Mouse (Mus musculus) embryonic facial prominence, embryonic 13.5 days (tissue): Measurements from ENCODE around the gene Dicer1. TPM values are rescaled to one million over a fixed set of nuclear protein-coding genes. Genes with fewer than 3 reads are reported as not detected.

Source experiments
- ATAC-seq: fragments of 200-750 bp; cut with Nextera tagmentation; 2 replicates; pipeline ENCODE4 v1.8.0; 2017; ENCODE audit warnings: low read depth; ENCODE audit not compliant: insufficient number of reproducible peaks, insufficient read depth, low FRiP score, low TSS enrichment
- H3K27ac ChIP-seq: fragments of 300-500 bp; sonication (generic); 2 replicates; pipeline ENCODE4 v1.5.1; 2015; ENCODE audit warnings: moderate library complexity, mild to moderate bottlenecking, inconsistent platforms
- H3K27me3 ChIP-seq: fragments of 300-500 bp; sonication (generic); 2 replicates; pipeline ENCODE4 v1.6.1; 2015; ENCODE audit warnings: mild to moderate bottlenecking, inconsistent platforms
- H3K36me3 ChIP-seq: fragments of 300-500 bp; sonication (generic); 2 replicates; pipeline ENCODE4 v1.6.1; 2015; ENCODE audit warnings: mild to moderate bottlenecking, inconsistent platforms
- H3K4me1 ChIP-seq: fragments of 300-500 bp; sonication (generic); 2 replicates; pipeline ENCODE4 v1.6.1; 2015; ENCODE audit warnings: inconsistent platforms
- H3K4me2 ChIP-seq: fragments of 300-500 bp; sonication (generic); 2 replicates; pipeline ENCODE4 v1.6.1; 2015; ENCODE audit warnings: moderate library complexity, mild to moderate bottlenecking, inconsistent platforms
- H3K4me3 ChIP-seq: fragments of 300-500 bp; sonication (generic); 2 replicates; pipeline ENCODE4 v1.5.1; 2015; ENCODE audit warnings: mild to moderate bottlenecking, inconsistent platforms
- H3K9ac ChIP-seq: fragments of 300-500 bp; sonication (generic); 2 replicates; pipeline ENCODE4 v1.6.1; 2015; ENCODE audit warnings: mild to moderate bottlenecking, inconsistent platforms
- H3K9me3 ChIP-seq: fragments of 300-500 bp; sonication (generic); 2 replicates; pipeline ENCODE4 v1.6.1; 2016; ENCODE audit warnings: inconsistent platforms
- WGBS: fragments of 180-500 bp; shearing (Covaris S2); methylation state at CpG from one replicate; pipeline ENCODE4 v1.1.7; 2015; ENCODE audit warnings: mixed read lengths; 5-methylcytosine and 5-hydroxymethylcytosine counted together
- polyA plus RNA-seq: library from polyadenylated mRNA; unstranded; fragments of >200 nt; fragmentation: Nextera tagmentation; extraction: Ambion mirVana; gene quantifications from 2 replicates; pipeline ENCODE4 v1.2.1, GENCODE M21; 2015

Gene Dicer1
- polyA plus RNA-seq, 1 experiment from 2014 or later = 47.2 TPM

DNA sequence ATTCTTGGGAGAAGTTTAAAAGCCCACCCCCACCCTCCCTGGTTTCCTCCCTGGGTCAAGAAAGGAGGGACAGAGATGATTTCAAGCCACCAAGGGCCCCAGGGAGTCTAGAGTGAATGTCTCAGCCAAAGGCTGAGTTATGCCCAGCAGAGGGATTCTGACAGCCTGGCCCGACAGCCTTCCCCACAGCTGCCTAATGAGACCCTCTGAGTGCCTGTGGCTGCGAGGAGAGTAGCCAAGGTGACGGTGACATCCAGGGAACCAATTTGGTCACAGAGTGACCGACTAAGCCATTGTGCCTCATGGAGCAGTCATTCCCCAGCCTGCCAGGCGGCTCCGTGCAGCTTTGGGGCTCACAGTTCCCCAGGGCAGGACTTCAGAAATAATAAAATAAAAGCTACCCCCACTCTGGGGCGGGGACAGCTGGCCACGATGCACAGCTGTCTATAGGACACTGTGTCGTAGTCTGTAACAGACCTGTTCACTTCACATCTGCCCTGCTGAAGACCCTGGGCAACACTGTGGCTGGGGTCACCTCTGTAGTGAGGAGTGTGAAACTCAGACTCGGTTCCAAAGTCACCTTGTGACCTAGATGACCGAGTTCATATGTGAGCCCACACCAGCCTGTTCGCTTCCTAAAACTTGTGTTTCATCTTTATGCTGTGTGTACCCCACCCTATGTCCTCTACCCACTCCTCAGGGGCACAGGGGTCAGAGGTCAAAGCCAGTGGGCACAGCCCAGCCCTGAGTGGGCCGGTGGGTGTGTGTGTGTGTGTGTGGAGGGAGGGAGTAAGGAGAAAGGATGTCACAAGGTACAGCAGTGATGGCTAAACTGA is 75.0 kb downstream of the Dicer1 start:
- 82% methylated on average over 13 of the region's 13 CpGs for WGBS
- Histone ChIP-seq H3K4me2 (no peak overlapping the region), H3K4me1 (peaks cover 18% of the 10 kb centered on the region), H3K4me3 (no peak overlapping the region), H3K9ac (no peak overlapping the region), H3K36me3 (no peaks in the 10 kb centered on the region), H3K9me3 (no peaks in the 10 kb centered on the region), H3K27ac (no peak overlapping the region), H3K27me3 (no peaks in the 10 kb centered on the region; the same call in 1 of the 2 replicates)
- ATAC-seq = no peak

DNA sequence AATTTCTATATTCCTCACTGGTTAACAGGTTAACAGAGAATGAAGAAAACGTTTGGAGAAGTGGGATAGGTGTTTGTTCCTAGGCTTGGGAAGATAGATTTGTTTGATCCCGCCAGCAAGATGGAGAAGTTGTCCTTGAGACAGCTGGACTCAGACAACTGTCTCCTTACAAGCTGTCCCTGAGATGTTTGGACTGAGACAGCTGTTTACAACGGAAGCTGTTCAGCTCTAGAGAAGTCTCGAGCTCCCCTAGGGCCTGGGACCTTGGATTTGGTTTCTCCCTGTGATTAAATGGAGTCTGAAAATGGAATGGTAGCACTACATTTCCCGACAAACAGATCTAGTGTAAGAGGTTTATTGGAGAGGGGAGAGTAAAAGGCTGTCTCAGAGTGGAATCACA is 78.8 kb downstream of the Dicer1 start:
- Histone ChIP-seq H3K27ac (no peak overlapping the region), H3K9ac (no peak overlapping the region), H3K4me3 (no peak overlapping the region), H3K4me1 (peaks cover 4% of the 10 kb centered on the region; the same call in 1 of the 2 replicates), H3K27me3 (no peaks in the 10 kb centered on the region; the same call in 1 of the 2 replicates), H3K4me2 (no peak overlapping the region), H3K36me3 (no peaks in the 10 kb centered on the region), H3K9me3 (no peaks in the 10 kb centered on the region)
- ATAC-seq = no peak
- 64% methylated on average over 5 of the region's 5 CpGs for WGBS

DNA sequence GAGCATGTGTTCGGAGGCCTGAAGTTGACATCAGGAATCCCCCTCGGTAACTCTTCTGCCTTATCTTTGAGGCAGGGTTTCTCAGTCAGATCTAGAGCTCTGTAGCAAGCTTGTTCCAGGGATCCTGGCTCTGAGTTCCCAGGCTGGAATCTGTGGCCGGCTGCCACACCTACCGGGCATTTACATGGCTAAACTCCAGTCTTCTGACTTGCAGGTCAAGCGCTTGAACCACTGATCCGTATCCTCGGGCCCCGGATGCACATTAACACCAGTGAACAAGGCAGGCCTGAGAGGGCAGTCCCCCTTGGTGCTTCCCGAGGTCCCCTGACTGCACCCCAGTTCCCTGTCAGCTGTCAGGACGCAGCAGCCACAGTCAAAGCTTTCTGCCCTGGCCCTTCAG is 79.3 kb downstream of the Dicer1 start:
- Histone ChIP-seq H3K4me1 (peaks cover 4% of the 10 kb centered on the region; the same call in 1 of the 2 replicates), H3K27me3 (no peaks in the 10 kb centered on the region; the same call in 1 of the 2 replicates), H3K4me2 (no peak overlapping the region), H3K36me3 (no peaks in the 10 kb centered on the region), H3K27ac (no peak overlapping the region), H3K4me3 (no peak overlapping the region), H3K9ac (no peak overlapping the region), H3K9me3 (no peaks in the 10 kb centered on the region)
- no peak for ATAC-seq
- WGBS = 73% methylated on average over 10 of the region's 10 CpGs

DNA sequence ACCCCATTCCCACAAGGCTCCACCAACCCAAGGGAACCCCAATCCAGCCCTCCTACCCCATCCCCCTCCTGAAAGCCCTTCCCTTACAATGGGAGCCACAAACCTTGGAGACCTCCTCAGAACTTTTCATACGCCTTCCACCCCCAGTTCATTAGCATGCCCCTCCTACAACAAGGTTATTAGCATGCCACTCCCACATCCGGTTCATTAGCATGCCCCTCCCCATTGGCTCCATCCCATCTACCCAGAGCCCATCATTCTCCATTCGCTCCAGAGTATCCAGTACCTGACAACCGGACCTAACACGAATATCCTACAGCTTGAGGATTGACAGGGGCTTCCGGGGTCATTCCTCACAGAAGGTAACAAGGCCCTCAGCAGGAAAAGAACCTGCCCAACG is 83.9 kb downstream of the Dicer1 start:
- Histone ChIP-seq H3K4me3 (no peak overlapping the region), H3K27me3 (no peaks in the 10 kb centered on the region), H3K4me1 (peaks cover 19% of the 10 kb centered on the region), H3K36me3 (no peaks in the 10 kb centered on the region), H3K27ac (no peak overlapping the region), H3K9ac (no peak overlapping the region), H3K4me2 (no peak overlapping the region), H3K9me3 (no peaks in the 10 kb centered on the region)
- no peak for ATAC-seq
- WGBS = 79% methylated on average over 7 of the region's 7 CpGs

DNA sequence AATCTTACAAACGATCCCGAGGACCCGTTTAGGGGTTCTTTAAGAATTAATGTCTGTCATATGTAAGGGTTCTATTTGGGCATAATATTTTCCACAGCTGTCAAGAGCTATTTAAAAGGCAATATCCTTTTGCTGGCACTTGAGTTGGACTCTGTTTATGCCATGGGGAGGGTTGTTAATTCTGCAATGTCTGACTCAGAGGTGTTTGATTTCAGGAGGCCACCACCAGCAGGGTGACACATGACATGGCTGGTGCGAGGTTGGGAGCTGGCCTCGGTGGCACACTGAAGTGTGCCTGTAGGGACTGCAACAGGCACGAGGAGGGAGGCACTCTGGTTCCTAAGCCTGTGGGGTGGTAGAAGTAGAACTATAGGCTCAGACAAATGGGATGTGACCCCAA is 85.8 kb downstream of the Dicer1 start:
- Histone ChIP-seq H3K36me3 (no peaks in the 10 kb centered on the region), H3K27me3 (no peaks in the 10 kb centered on the region), H3K9ac (no peak overlapping the region), H3K4me2 (no peak overlapping the region), H3K4me3 (no peak overlapping the region), H3K9me3 (no peaks in the 10 kb centered on the region), H3K27ac (peak overlapping the region; percentile 34), H3K4me1 (peaks cover 19% of the 10 kb centered on the region)
- no peak for ATAC-seq
- 43% methylated on average over 6 of the region's 6 CpGs for WGBS

DNA sequence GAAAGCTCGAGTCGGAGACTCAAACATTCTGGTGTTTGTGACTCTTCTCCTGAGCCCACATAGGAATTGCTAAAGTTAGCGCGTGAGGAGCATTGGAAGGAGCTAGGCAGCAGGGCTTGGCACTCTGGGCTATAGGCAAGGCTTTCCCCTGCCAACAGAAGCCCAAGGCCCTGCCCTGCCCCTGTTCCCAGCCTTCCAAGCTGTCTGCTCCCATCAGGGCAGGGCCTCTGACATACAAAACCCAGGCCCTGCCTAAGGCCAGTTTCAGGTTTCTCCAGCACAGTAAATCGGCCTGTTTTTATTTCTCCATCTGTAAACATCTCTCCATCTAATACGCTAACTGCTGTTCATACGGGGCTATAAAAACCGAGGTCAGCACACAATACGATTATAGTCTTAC is 86.2 kb downstream of the Dicer1 start:
- peaks cover 19% of the 10 kb centered on the region for H3K4me1 ChIP-seq
- H3K9ac ChIP-seq = no peak overlapping the region
- no peak overlapping the region for H3K4me3 ChIP-seq
- no peaks in the 10 kb centered on the region for H3K27me3 ChIP-seq
- H3K4me2 ChIP-seq = no peak overlapping the region
- no peaks in the 10 kb centered on the region for H3K9me3 ChIP-seq
- no peaks in the 10 kb centered on the region for H3K36me3 ChIP-seq
- no peak for ATAC-seq
- 53% methylated on average over 9 of the region's 9 CpGs for WGBS
- H3K27ac ChIP-seq = peak overlapping the region; percentile 34

DNA sequence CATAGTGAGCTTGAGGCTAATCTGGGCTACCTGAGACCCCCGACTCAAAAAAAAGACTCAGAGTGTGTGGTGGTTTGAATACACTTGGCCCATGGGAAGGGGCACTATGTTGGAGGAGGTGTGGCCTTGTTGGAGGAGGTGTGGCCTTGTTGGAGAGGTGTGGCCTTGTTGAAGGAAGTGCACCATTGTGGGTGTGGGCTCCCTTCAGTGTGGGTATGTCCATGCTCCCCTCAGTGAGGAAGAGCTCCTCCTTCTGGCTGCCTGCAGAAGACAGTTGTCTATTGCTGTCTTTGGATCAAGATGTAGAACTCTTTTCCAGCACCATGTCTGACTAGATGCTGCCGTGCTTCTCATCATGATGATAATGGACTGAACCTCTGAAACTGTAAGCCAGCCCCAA is 95.6 kb downstream of the Dicer1 start:
- H3K4me3 ChIP-seq = no peak overlapping the region
- H3K27me3 ChIP-seq = no peaks in the 10 kb centered on the region
- no peak overlapping the region for H3K4me2 ChIP-seq
- H3K9me3 ChIP-seq = peaks cover 10% of the 10 kb centered on the region; the same call in 1 of the 2 replicates
- no peak overlapping the region for H3K27ac ChIP-seq
- 84% methylated on average over 2 of the region's 2 CpGs for WGBS
- H3K4me1 ChIP-seq = peaks cover 28% of the 10 kb centered on the region
- H3K9ac ChIP-seq = no peak overlapping the region
- H3K36me3 ChIP-seq = no peaks in the 10 kb centered on the region
- no peak for ATAC-seq

DNA sequence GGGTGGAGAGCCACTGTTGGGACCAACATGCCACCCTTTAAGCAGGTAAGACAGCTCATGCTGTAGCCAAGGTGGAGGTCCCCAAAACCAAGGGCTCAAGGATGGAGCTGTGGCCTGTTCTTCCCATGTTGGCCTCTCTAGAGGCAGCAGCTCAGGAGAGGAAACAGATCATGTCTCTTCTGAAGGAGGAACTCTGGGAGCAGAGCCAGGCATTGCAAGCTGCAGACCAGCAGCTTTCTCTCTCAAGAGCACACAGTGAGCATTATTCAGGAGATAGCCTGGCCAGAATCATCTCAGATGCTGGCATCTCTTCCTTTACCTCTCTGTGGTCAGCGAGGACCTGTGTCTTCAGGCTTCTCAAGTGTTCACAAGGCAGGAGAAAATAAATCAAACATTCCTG is 96.7 kb downstream of the Dicer1 start:
- Histone ChIP-seq H3K36me3 (no peaks in the 10 kb centered on the region), H3K27me3 (no peaks in the 10 kb centered on the region), H3K9me3 (peaks cover 10% of the 10 kb centered on the region; the same call in 1 of the 2 replicates), H3K4me3 (no peak overlapping the region), H3K9ac (no peak overlapping the region), H3K4me1 (peaks cover 34% of the 10 kb centered on the region), H3K27ac (no peak overlapping the region), H3K4me2 (no peak overlapping the region)
- WGBS = 93% methylated on average over 1 of the region's 1 CpGs
- no peak for ATAC-seq

DNA sequence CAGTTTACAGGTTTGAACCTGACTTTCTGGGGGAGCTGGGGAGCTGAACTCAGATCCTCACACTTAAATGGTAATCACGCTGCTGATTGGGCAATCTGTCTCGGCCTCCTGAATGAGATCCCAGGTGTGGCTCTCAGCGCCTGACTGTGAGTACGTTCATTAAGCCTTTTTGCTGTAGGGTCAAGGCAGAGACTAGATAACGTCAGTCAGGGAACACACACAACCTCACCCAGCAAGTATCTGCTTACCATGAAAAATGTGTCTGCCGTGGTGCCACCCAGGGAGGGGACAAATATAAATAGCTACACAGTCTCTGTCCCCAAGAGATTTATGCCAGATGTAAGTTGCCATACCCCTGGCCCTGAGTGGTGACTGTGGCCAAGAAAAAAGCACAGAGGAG is 99.7 kb downstream of the Dicer1 start:
- no peak for ATAC-seq
- H3K9me3 ChIP-seq = peaks cover 10% of the 10 kb centered on the region; the same call in 1 of the 2 replicates
- WGBS = 40% methylated on average over 6 of the region's 6 CpGs
- H3K4me2 ChIP-seq = no peak overlapping the region
- no peaks in the 10 kb centered on the region for H3K36me3 ChIP-seq
- H3K27ac ChIP-seq = no peak overlapping the region
- peaks cover 8% of the 10 kb centered on the region; the same call in 1 of the 2 replicates for H3K27me3 ChIP-seq
- H3K9ac ChIP-seq = no peak overlapping the region
- H3K4me3 ChIP-seq = no peak overlapping the region
- H3K4me1 ChIP-seq = peaks cover 34% of the 10 kb centered on the region

DNA sequence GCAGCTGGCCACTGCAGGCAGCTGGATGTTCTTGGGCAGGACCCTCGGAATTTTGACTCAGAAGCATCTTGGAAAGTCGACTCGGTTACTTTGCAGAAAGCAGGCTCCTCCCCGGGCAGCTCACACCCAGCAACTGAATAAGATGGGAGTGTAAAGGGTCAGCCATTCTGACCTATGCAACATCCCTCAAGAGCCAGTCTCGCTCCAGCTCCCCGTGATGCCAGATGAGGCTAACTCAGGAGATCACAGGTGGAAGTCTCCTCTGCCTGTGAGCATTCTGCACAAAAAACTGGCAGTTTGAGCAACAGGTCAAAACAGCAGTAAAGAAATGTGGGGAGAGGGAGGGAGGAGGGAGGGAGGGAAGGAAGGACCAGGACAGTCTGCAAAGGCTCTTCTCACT is 100.5 kb downstream of the Dicer1 start:
- H3K27me3 ChIP-seq = peaks cover 8% of the 10 kb centered on the region; the same call in 1 of the 2 replicates
- H3K36me3 ChIP-seq = no peaks in the 10 kb centered on the region
- H3K9ac ChIP-seq = peak overlapping the region; percentile 1; the same call in 1 of the 2 replicates
- peaks cover 37% of the 10 kb centered on the region for H3K4me1 ChIP-seq
- no peak overlapping the region for H3K4me3 ChIP-seq
- 58% methylated on average over 6 of the region's 6 CpGs for WGBS
- H3K27ac ChIP-seq = no peak overlapping the region
- ATAC-seq = no peak
- H3K4me2 ChIP-seq = no peak overlapping the region
- H3K9me3 ChIP-seq = peaks cover 6% of the 10 kb centered on the region; the same call in 1 of the 2 replicates

DNA sequence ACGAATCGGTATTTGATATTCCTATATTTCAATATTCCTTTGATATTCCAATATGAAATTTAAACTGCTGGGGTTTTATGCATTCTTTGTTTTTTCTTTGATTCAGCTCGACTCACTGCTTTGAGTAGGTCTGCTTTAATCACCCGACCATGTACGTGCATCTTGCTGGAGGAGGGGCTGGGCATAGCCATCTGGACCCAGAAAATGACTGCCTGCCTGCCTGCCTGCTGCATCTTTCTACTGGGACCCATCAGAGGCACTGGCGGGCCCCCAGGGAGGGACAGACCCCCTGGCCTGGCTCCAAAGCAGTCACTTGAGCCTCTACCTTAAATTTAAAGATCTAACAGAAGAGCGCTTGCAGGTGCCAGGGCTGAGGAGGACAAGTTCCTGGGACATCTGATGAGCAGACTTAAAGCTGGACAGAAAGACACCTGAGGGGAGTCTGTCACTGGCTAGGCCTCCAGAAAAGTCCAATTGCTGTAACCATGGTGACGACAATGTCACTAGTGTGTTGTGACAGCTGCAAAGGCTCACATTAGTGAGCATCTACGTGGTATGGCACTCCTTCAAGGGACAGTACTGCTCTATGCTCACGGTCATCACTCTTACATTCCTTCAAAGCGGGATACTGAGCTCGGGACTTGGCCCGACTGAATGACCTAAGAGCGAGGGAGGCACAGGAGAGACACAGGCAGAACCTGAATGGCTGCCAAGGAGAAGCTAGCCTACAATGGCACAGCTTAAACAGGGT is 101.1 kb downstream of the Dicer1 start:
- H3K9me3 ChIP-seq = 0 out of 2 replicates have a peak, but pooled peaks cover under 1% of the 10 kb centered on the region
- H3K27ac ChIP-seq = 0 out of 2 replicates have a peak overlapping the region, but pooled peaks have one; percentile 12
- peak overlapping the region; percentile 1; the same call in 1 of the 2 replicates for H3K9ac ChIP-seq

More for the DNA sequence above, 101.1 kb downstream of the Dicer1 start:
- 54% methylated on average over 14 of the region's 14 CpGs for WGBS
- H3K4me2 ChIP-seq = no peak overlapping the region
- no peaks in the 10 kb centered on the region for H3K36me3 ChIP-seq
- peaks cover 37% of the 10 kb centered on the region for H3K4me1 ChIP-seq
- no peak for ATAC-seq
- H3K27me3 ChIP-seq = peaks cover 10% of the 10 kb centered on the region; the same call in 1 of the 2 replicates
- H3K4me3 ChIP-seq = no peak overlapping the region
